Mouse (Mus musculus): Measurements from ENCODE around the gene Tprg. TPM values are rescaled to one million over a fixed set of nuclear protein-coding genes. Genes with fewer than 3 reads are reported as not detected.

The Tprg gene
- polyA plus RNA-seq, 1 experiment from 2014 or later, result not detected

- Histone ChIP-seq H3K27ac (ENCODE audit: low read length) (no peak overlapping the region), H3K27me3 (ENCODE audit: control insufficient read depth, insufficient read depth, low read depth, low read length) (no peaks in the 10 kb centered on the region), H3K9me3 (replicated peaks; ENCODE audit: control insufficient read depth, low read length) (no peaks in the 10 kb centered on the region), H3K9ac (ENCODE audit: low read depth, low read length) (no peak overlapping the region), H3K4me1 (ENCODE audit: control insufficient read depth, low read depth, low read length) (no peaks in the 10 kb centered on the region), H3K4me3 (ENCODE audit: low read depth, low read length) (no peak overlapping the region), H3K36me3 (ENCODE audit: control insufficient read depth, insufficient read depth) (no peaks in the 10 kb centered on the region), H3K4me2 (ENCODE audit: low read depth, low read length) (no peak overlapping the region)
- ATAC-seq (ENCODE audit: low read depth), result no peak
- WGBS (ENCODE audit: insufficient replicate concordance), result 68% methylated on average over 4 of the region's 4 CpGs
Observed at GRCm38 (mm10) chr16:25374121-25374520, 87.5 kb downstream of the Tprg start.

- WGBS (ENCODE audit: insufficient replicate concordance), result 55% methylated on average over 5 of the region's 5 CpGs
- Histone ChIP-seq H3K4me3 (ENCODE audit: low read depth, low read length) (no peak overlapping the region), H3K36me3 (ENCODE audit: control insufficient read depth, insufficient read depth) (no peaks in the 10 kb centered on the region), H3K27me3 (ENCODE audit: control insufficient read depth, insufficient read depth, low read depth, low read length) (no peaks in the 10 kb centered on the region), H3K9me3 (replicated peaks; ENCODE audit: control insufficient read depth, low read length) (no peaks in the 10 kb centered on the region), H3K27ac (ENCODE audit: low read length) (no peak overlapping the region), H3K4me1 (ENCODE audit: control insufficient read depth, low read depth, low read length) (no peaks in the 10 kb centered on the region), H3K4me2 (ENCODE audit: low read depth, low read length) (no peak overlapping the region), H3K9ac (ENCODE audit: low read depth, low read length) (no peak overlapping the region)
- ATAC-seq (ENCODE audit: low read depth), result no peak
Observed at GRCm38 (mm10) chr16:25374775-25375174, 88.2 kb downstream of the Tprg start.

- Histone ChIP-seq H3K9me3 (replicated peaks; ENCODE audit: control insufficient read depth, low read length) (no peaks in the 10 kb centered on the region), H3K4me1 (ENCODE audit: control insufficient read depth, low read depth, low read length) (no peaks in the 10 kb centered on the region), H3K9ac (ENCODE audit: low read depth, low read length) (no peak overlapping the region), H3K4me2 (ENCODE audit: low read depth, low read length) (no peak overlapping the region), H3K36me3 (ENCODE audit: control insufficient read depth, insufficient read depth) (no peaks in the 10 kb centered on the region), H3K27me3 (ENCODE audit: control insufficient read depth, insufficient read depth, low read depth, low read length) (no peaks in the 10 kb centered on the region), H3K4me3 (ENCODE audit: low read depth, low read length) (no peak overlapping the region), H3K27ac (ENCODE audit: low read length) (no peak overlapping the region)
- WGBS (ENCODE audit: insufficient replicate concordance), result 32% methylated on average over 14 of the region's 14 CpGs
- no peak for ATAC-seq (ENCODE audit: low read depth)
Observed at GRCm38 (mm10) chr16:25376720-25377373, 90.2 kb downstream of the Tprg start.

GRCm38 (mm10) chr16:25377695-25378094 lies 91.1 kb downstream of the Tprg start:
- no peaks in the 10 kb centered on the region for H3K9me3 ChIP-seq (replicated peaks; ENCODE audit: control insufficient read depth, low read length)
- H3K9ac ChIP-seq (ENCODE audit: low read depth, low read length), result no peak overlapping the region
- H3K4me1 ChIP-seq (ENCODE audit: control insufficient read depth, low read depth, low read length), result no peaks in the 10 kb centered on the region
- ATAC-seq (ENCODE audit: low read depth), result no peak
- 56% methylated on average over 4 of the region's 4 CpGs for WGBS (ENCODE audit: insufficient replicate concordance)
- no peaks in the 10 kb centered on the region for H3K36me3 ChIP-seq (ENCODE audit: control insufficient read depth, insufficient read depth)
- H3K4me3 ChIP-seq (ENCODE audit: low read depth, low read length), result no peak overlapping the region
- H3K27me3 ChIP-seq (ENCODE audit: control insufficient read depth, insufficient read depth, low read depth, low read length), result no peaks in the 10 kb centered on the region
- no peak overlapping the region for H3K4me2 ChIP-seq (ENCODE audit: low read depth, low read length)
- H3K27ac ChIP-seq (ENCODE audit: low read length), result no peak overlapping the region

GRCm38 (mm10) chr16:25385498-25386192 lies 99.0 kb downstream of the Tprg start:
- H3K36me3 ChIP-seq (ENCODE audit: control insufficient read depth, insufficient read depth), result no peaks in the 10 kb centered on the region
- no peak overlapping the region for H3K27ac ChIP-seq (ENCODE audit: low read length)
- no peak for ATAC-seq (ENCODE audit: low read depth)
- H3K4me1 ChIP-seq (ENCODE audit: control insufficient read depth, low read depth, low read length), result no peaks in the 10 kb centered on the region
- no peak overlapping the region for H3K4me2 ChIP-seq (ENCODE audit: low read depth, low read length)
- WGBS (ENCODE audit: insufficient replicate concordance), result 52% methylated on average over 6 of the region's 6 CpGs
- no peaks in the 10 kb centered on the region for H3K27me3 ChIP-seq (ENCODE audit: control insufficient read depth, insufficient read depth, low read depth, low read length)
- H3K9me3 ChIP-seq (replicated peaks; ENCODE audit: control insufficient read depth, low read length), result no peaks in the 10 kb centered on the region
- H3K4me3 ChIP-seq (ENCODE audit: low read depth, low read length), result no peak overlapping the region
- H3K9ac ChIP-seq (ENCODE audit: low read depth, low read length), result no peak overlapping the region

GRCm38 (mm10) chr16:25394676-25395075 lies 108.1 kb downstream of the Tprg start:
- Histone ChIP-seq H3K27me3 (ENCODE audit: control insufficient read depth, insufficient read depth, low read depth, low read length) (no peaks in the 10 kb centered on the region), H3K9me3 (replicated peaks; ENCODE audit: control insufficient read depth, low read length) (no peaks in the 10 kb centered on the region), H3K4me1 (ENCODE audit: control insufficient read depth, low read depth, low read length) (no peaks in the 10 kb centered on the region), H3K9ac (ENCODE audit: low read depth, low read length) (no peak overlapping the region), H3K4me2 (ENCODE audit: low read depth, low read length) (no peak overlapping the region), H3K4me3 (ENCODE audit: low read depth, low read length) (no peak overlapping the region), H3K27ac (ENCODE audit: low read length) (no peak overlapping the region), H3K36me3 (ENCODE audit: control insufficient read depth, insufficient read depth) (no peaks in the 10 kb centered on the region)
- 77% methylated on average over 1 of the region's 1 CpGs for WGBS (ENCODE audit: insufficient replicate concordance)
- ATAC-seq (ENCODE audit: low read depth), result no peak

GRCm38 (mm10) chr16:25404156-25404555 lies 117.5 kb downstream of the Tprg start:
- no peaks in the 10 kb centered on the region for H3K4me1 ChIP-seq (ENCODE audit: control insufficient read depth, low read depth, low read length)
- H3K9ac ChIP-seq (ENCODE audit: low read depth, low read length), result no peak overlapping the region
- no peaks in the 10 kb centered on the region for H3K36me3 ChIP-seq (ENCODE audit: control insufficient read depth, insufficient read depth)
- no peaks in the 10 kb centered on the region for H3K27me3 ChIP-seq (ENCODE audit: control insufficient read depth, insufficient read depth, low read depth, low read length)
- no peak for ATAC-seq (ENCODE audit: low read depth)
- H3K4me2 ChIP-seq (ENCODE audit: low read depth, low read length), result no peak overlapping the region
- WGBS (ENCODE audit: insufficient replicate concordance), result 69% methylated on average over 6 of the region's 6 CpGs
- no peaks in the 10 kb centered on the region for H3K9me3 ChIP-seq (replicated peaks; ENCODE audit: control insufficient read depth, low read length)
- no peak overlapping the region for H3K27ac ChIP-seq (ENCODE audit: low read length)
- H3K4me3 ChIP-seq (ENCODE audit: low read depth, low read length), result no peak overlapping the region

GRCm38 (mm10) chr16:25407204-25407886 lies 120.7 kb downstream of the Tprg start:
- H3K9ac ChIP-seq (ENCODE audit: low read depth, low read length), result no peak overlapping the region
- WGBS (ENCODE audit: insufficient replicate concordance), result 49% methylated on average over 8 of the region's 8 CpGs
- H3K4me1 ChIP-seq (ENCODE audit: control insufficient read depth, low read depth, low read length), result no peaks in the 10 kb centered on the region
- H3K4me2 ChIP-seq (ENCODE audit: low read depth, low read length), result no peak overlapping the region
- no peak for ATAC-seq (ENCODE audit: low read depth)
- H3K9me3 ChIP-seq (replicated peaks; ENCODE audit: control insufficient read depth, low read length), result no peaks in the 10 kb centered on the region
- H3K4me3 ChIP-seq (ENCODE audit: low read depth, low read length), result no peak overlapping the region
- H3K27me3 ChIP-seq (ENCODE audit: control insufficient read depth, insufficient read depth, low read depth, low read length), result no peaks in the 10 kb centered on the region
- H3K27ac ChIP-seq (ENCODE audit: low read length), result no peak overlapping the region
- no peaks in the 10 kb centered on the region for H3K36me3 ChIP-seq (ENCODE audit: control insufficient read depth, insufficient read depth)

GRCm38 (mm10) chr16:25408032-25408431 lies 121.4 kb downstream of the Tprg start:
- no peak overlapping the region for H3K4me3 ChIP-seq (ENCODE audit: low read depth, low read length)
- no peaks in the 10 kb centered on the region for H3K36me3 ChIP-seq (ENCODE audit: control insufficient read depth, insufficient read depth)
- 63% methylated on average over 6 of the region's 6 CpGs for WGBS (ENCODE audit: insufficient replicate concordance)
- H3K9ac ChIP-seq (ENCODE audit: low read depth, low read length), result no peak overlapping the region
- no peak for ATAC-seq (ENCODE audit: low read depth)
- no peaks in the 10 kb centered on the region for H3K9me3 ChIP-seq (replicated peaks; ENCODE audit: control insufficient read depth, low read length)
- H3K27ac ChIP-seq (ENCODE audit: low read length), result no peak overlapping the region
- H3K4me2 ChIP-seq (ENCODE audit: low read depth, low read length), result no peak overlapping the region
- H3K4me1 ChIP-seq (ENCODE audit: control insufficient read depth, low read depth, low read length), result no peaks in the 10 kb centered on the region
- H3K27me3 ChIP-seq (ENCODE audit: control insufficient read depth, insufficient read depth, low read depth, low read length), result no peaks in the 10 kb centered on the region
